ENCODE assay signal across 8 mouse cellular contexts in genomic region chr9:107541474-107542351, GRCm38 (mm10). TPM values are rescaled to one million over a fixed set of nuclear protein-coding genes. Genes with fewer than 3 reads are reported as not detected.
DNase-seq lines count a peak whose midpoint lies in the region; ATAC-seq and TF ChIP-seq lines count a peak whose summit lies in the region.

Gene Cyb561d2, minus strand, starts transcription at chr9:107542193.
Gene Nprl2, plus strand, starts transcription at chr9:107542226.

- H3K27me3 ChIP-seq in lung, postnatal 0 days (replicated peaks; ENCODE audit: insufficient read depth, low read length), result no peaks in the 10 kb centered on the region

- peak within 1 kb of the TSS; percentile 37 for H3K9ac ChIP-seq in lung, postnatal 0 days (replicated peaks; ENCODE audit: low read depth)

- no peaks in the 10 kb centered on the region for H3K9me3 ChIP-seq in lung, postnatal 0 days (ENCODE audit: low read length)

- under 1% methylated on average over 46 of the region's 46 CpGs for WGBS in lung, postnatal 0 days

- peak within 1 kb of the TSS; percentile 70 for H3K4me3 ChIP-seq in lung, postnatal 0 days (ENCODE audit: low read depth, low read length)

- TF ChIP-seq EP300 in lung, postnatal 0 days (IDR thresholded peaks at IDR 0.05), result no peak

- H3K36me3 ChIP-seq in lung, postnatal 0 days (ENCODE audit: insufficient read depth, low read length), result peaks cover 28% of the 10 kb centered on the region

- TF ChIP-seq CTCF in lung, postnatal 0 days (IDR thresholded peaks at IDR 0.05), result no peak; the same call in 1 of the 2 replicates

- DNase-seq in MEL-GATA-1-ER (ENCODE audit: extremely low read depth, low read depth), result peak; percentile 84
- DNase-seq in cerebellum, adult 8-10 months, result peak; percentile 94
- peak; percentile 93 for DNase-seq in forelimb bud, embryonic 11.5 days (ENCODE audit: low read depth, low spot score)
- DNase-seq in layer of hippocampus, adult 9-11 months, result peak; percentile 94
- DNase-seq in lung, postnatal 0 days (ENCODE audit: low spot score), result peak; percentile 96
- peak; percentile 86 for DNase-seq in ovary, postnatal 14 days (ENCODE audit: low spot score)
- DNase-seq in thymus, postnatal 14 days, result peak; percentile 98

- ATAC-seq in hematopoietic stem cell, adult 5-6 weeks (replicated peaks in 1 of 2; ENCODE audit: insufficient read depth in 1 of 2, low FRiP score in 2 of 2, low TSS enrichment in 1 of 2, low read depth in 1 of 2, poor library complexity in 2 of 2, severe bottlenecking in 2 of 2), result peak; percentile 77 to 89
- ATAC-seq in lung, postnatal 0 days, result peak; percentile 92

- H3K4me1 ChIP-seq in lung, postnatal 0 days (ENCODE audit: insufficient read depth, low read depth, low read length), result peaks cover 16% of the 10 kb centered on the region; the same call in 1 of the 2 replicates

- 0 out of 2 replicates have a peak within 1 kb of the TSS, but pooled peaks have one; percentile 22 for H3K27ac ChIP-seq in lung, postnatal 0 days (ENCODE audit: low read length)

- H3K4me2 ChIP-seq in lung, postnatal 0 days (replicated peaks; ENCODE audit: low read depth, low read length), result peak within 1 kb of the TSS; percentile 60

RNA-seq across cellular contexts. Expression of gene Cyb561d2, which starts in this region (rescaled TPM):
- total RNA-seq in hematopoietic stem cell, adult 5-6 weeks (2017), result 15.3 and 19.7 TPM in 2 replicates
- polyA plus RNA-seq in lung, postnatal 0 days (2015; fragmentation: Nextera tagmentation; extraction: Ambion mirVana), result 29.7 and 34.7 TPM in 2 replicates

RNA-seq across cellular contexts. Expression of gene Nprl2, which starts in this region (rescaled TPM):
- 5.9 and 27.5 TPM in 2 replicates for total RNA-seq in hematopoietic stem cell, adult 5-6 weeks (2017)
- 24.7 and 28.0 TPM in 2 replicates for polyA plus RNA-seq in lung, postnatal 0 days (2015; fragmentation: Nextera tagmentation; extraction: Ambion mirVana)

Comparison
In these comparisons a context has a peak if more than half of its experiments do, and no peak if none do; other contexts are left out.
1. Peak in every context shown above with its lines: DNase-seq, ATAC-seq, H3K4me3 ChIP-seq and H3K27ac ChIP-seq.